Mouse (Mus musculus): ENCODE results near the gene Fam219a. TPM values are rescaled to one million over a fixed set of nuclear protein-coding genes. Genes with fewer than 3 reads are reported as not detected.

Gene Fam219a
- polyA plus RNA-seq, 1 experiment, result 1.7 TPM

GRCm38 (mm10) chr4:41470051-41470683 is 99.2 kb downstream of the Fam219a start:
- Histone ChIP-seq H3K4me3 (ENCODE audit: insufficient read depth, poor library complexity, severe bottlenecking) (no peak overlapping the region), H3ac (ENCODE audit: control insufficient read depth, insufficient read length, low read depth) (no peak overlapping the region), H3K27me3 (ENCODE audit: control insufficient read depth, insufficient read depth, insufficient read length) (no peaks in the 10 kb centered on the region), H3K79me3 (ENCODE audit: low read depth) (no peaks in the 10 kb centered on the region), H3K36me3 (ENCODE audit: control insufficient read depth, insufficient read depth) (no peaks in the 10 kb centered on the region), H3K79me2 (ENCODE audit: control insufficient read depth, insufficient read depth) (no peaks in the 10 kb centered on the region)
- TF ChIP-seq MYOG (IDR thresholded peaks at IDR 0.05; ENCODE audit: control insufficient read depth, extremely low read depth, insufficient read length) (no peak), FOSL1 (IDR thresholded peaks at IDR 0.05; ENCODE audit: insufficient read depth, low read length, poor library complexity, severe bottlenecking) (no peak), USF1 (IDR thresholded peaks at IDR 0.05; ENCODE audit: low read depth) (no peak), MAX (IDR thresholded peaks at IDR 0.05) (no peak), MYOD1 (IDR thresholded peaks at IDR 0.05; ENCODE audit: control insufficient read depth, insufficient read length, low read depth) (no peak), CTCF (IDR thresholded peaks at IDR 0.05; ENCODE audit: control insufficient read depth, insufficient read depth, insufficient read length) (no peak), CEBPB (IDR thresholded peaks at IDR 0.05; ENCODE audit: low read depth) (no peak)

- H3K79me2 ChIP-seq (ENCODE audit: control insufficient read depth, insufficient read depth), result peaks cover 4% of the 10 kb centered on the region
- no peaks in the 10 kb centered on the region for H3K36me3 ChIP-seq (ENCODE audit: control insufficient read depth, insufficient read depth)
- no peak overlapping the region for H3K4me3 ChIP-seq (ENCODE audit: insufficient read depth, poor library complexity, severe bottlenecking)
- H3K79me3 ChIP-seq (ENCODE audit: low read depth), result no peaks in the 10 kb centered on the region
- H3ac ChIP-seq (ENCODE audit: control insufficient read depth, insufficient read length, low read depth), result no peak overlapping the region
- H3K27me3 ChIP-seq (ENCODE audit: control insufficient read depth, insufficient read depth, insufficient read length), result no peaks in the 10 kb centered on the region
- no peak for TF ChIP-seq MAX (IDR thresholded peaks at IDR 0.05)
These were observed 100.1 kb downstream of the Fam219a start for GRCm38 (mm10) chr4:41469199-41469598.

GRCm38 (mm10) chr4:41468396-41469080 is 100.8 kb downstream of the Fam219a start:
- Histone ChIP-seq H3K27me3 (ENCODE audit: control insufficient read depth, insufficient read depth, insufficient read length) (no peaks in the 10 kb centered on the region), H3K79me2 (ENCODE audit: control insufficient read depth, insufficient read depth) (peaks cover 11% of the 10 kb centered on the region), H3K36me3 (ENCODE audit: control insufficient read depth, insufficient read depth) (no peaks in the 10 kb centered on the region), H3ac (ENCODE audit: control insufficient read depth, insufficient read length, low read depth) (no peak overlapping the region), H3K4me3 (ENCODE audit: insufficient read depth, poor library complexity, severe bottlenecking) (no peak overlapping the region), H3K79me3 (ENCODE audit: low read depth) (peaks cover 5% of the 10 kb centered on the region)
- TF ChIP-seq MYOD1 (IDR thresholded peaks at IDR 0.05; ENCODE audit: control insufficient read depth, insufficient read length, low read depth) (no peak), MAX (IDR thresholded peaks at IDR 0.05) (no peak), MYOG (IDR thresholded peaks at IDR 0.05; ENCODE audit: control insufficient read depth, extremely low read depth, insufficient read length) (no peak), CTCF (IDR thresholded peaks at IDR 0.05; ENCODE audit: control insufficient read depth, insufficient read depth, insufficient read length) (no peak), USF1 (IDR thresholded peaks at IDR 0.05; ENCODE audit: low read depth) (no peak)

Other genes starting within 250 kb of the Fam219a start
- 20.0 TPM for gene Ubap1, start 220.5 kb downstream of the Fam219a start, polyA plus RNA-seq (2012; fragmentation: generic; extraction: Trizol)
- 3.0 TPM for gene Kif24, start 104.7 kb downstream of the Fam219a start, polyA plus RNA-seq (2012; fragmentation: generic; extraction: Trizol)
- gene Nudt2, start 104.4 kb downstream of the Fam219a start, polyA plus RNA-seq (2012; fragmentation: generic; extraction: Trizol), result 27.3 TPM
- 2.8 TPM for gene AI464131, start 66.5 kb downstream of the Fam219a start, polyA plus RNA-seq (2012; fragmentation: generic; extraction: Trizol)
- 0.14 TPM for gene 1110017D15Rik, start 52.2 kb downstream of the Fam219a start, polyA plus RNA-seq (2012; fragmentation: generic; extraction: Trizol)
- gene Dnaic1, start 237 bp upstream of the Fam219a start, polyA plus RNA-seq (2012; fragmentation: generic; extraction: Trizol), result not detected
- gene Enho, start 70.8 kb upstream of the Fam219a start, polyA plus RNA-seq (2012; fragmentation: generic; extraction: Trizol), result 1.2 TPM
- 0.05 TPM for gene Cntfr, start 127.6 kb upstream of the Fam219a start, polyA plus RNA-seq (2012; fragmentation: generic; extraction: Trizol)
- gene Il11ra1, start 130.5 kb upstream of the Fam219a start, polyA plus RNA-seq (2012; fragmentation: generic; extraction: Trizol), result 2.4 TPM
- 60.3 TPM for gene Rpp25l, start 144.0 kb upstream of the Fam219a start, polyA plus RNA-seq (2012; fragmentation: generic; extraction: Trizol)
- gene Dctn3, start 153.6 kb upstream of the Fam219a start, polyA plus RNA-seq (2012; fragmentation: generic; extraction: Trizol), result 106 TPM
- gene Arid3c, start 161.6 kb upstream of the Fam219a start, polyA plus RNA-seq (2012; fragmentation: generic; extraction: Trizol), result not detected
- 3.1 TPM for gene Galt, start 185.7 kb upstream of the Fam219a start, polyA plus RNA-seq (2012; fragmentation: generic; extraction: Trizol)
- gene Sigmar1, start 186.6 kb upstream of the Fam219a start, polyA plus RNA-seq (2012; fragmentation: generic; extraction: Trizol), result 113 TPM
- not detected for gene Ccl27a, start 204.7 kb upstream of the Fam219a start, polyA plus RNA-seq (2012; fragmentation: generic; extraction: Trizol)

Measured in C2C12 (cell line).